Comparison of ENCODE assay signal across 12 mouse cellular contexts in the genomic region with DNA sequence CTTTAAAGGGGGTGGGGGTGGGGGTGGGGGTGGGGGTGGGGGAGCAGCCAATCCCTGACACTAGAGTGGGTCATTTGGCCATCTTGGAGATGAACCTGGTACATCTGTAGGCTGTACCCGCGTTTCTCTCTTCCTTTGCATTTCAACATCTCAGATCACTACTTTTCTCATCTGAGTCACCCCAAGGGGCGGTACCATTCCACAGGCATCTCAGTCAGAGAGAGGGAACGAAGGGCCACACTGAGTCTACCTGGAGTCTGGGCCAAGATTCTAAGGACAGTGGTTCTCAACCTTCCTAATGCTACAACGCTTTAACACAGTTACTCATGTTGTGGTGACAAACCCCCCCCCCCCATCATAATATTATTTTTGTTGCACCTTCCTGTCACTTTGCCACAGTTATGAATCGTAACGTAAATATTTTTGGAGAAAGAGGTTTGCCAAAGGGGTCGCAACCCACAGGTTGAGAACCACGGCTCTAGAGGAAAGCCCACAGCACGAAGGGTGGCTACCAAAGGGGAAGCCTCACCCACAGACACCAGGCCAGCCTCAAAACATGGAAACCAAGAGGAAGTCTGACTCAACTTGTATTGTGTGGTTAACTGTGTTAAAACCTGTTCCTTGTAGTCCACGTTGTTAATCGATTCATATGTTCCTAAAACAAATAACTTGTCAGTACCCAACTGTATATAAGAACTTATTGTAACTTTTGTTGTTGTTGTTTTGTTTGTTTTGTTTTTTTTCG. TPM values are rescaled to one million over a fixed set of nuclear protein-coding genes. Genes with fewer than 3 reads are reported as not detected.
DNase-seq lines count a peak whose midpoint lies in the region; TF ChIP-seq lines count a peak whose summit lies in the region.
"Had no signal": no experiment of that assay in that cellular context is flagged by ENCODE, and none has a peak within 500 bp of the region (broad histone marks: within the 10 kb centered on the region; RNA-seq: fewer than 3 reads in every experiment).

No protein-coding gene starts in this region.

- no peak for TF ChIP-seq CTCF in gastrocnemius, adult 2 months (IDR thresholded peaks at IDR 0.05)

- H3K27me3 ChIP-seq in limb, embryonic 10.5 days (ENCODE audit: low read depth, poor library complexity, severe bottlenecking): no peaks in the 10 kb centered on the region
- H3K27me3 ChIP-seq: hindbrain, embryonic 15.5 days; liver, embryonic 15.5 days had no signal

- no peak overlapping the region for H3K4me3 ChIP-seq in limb, embryonic 10.5 days
- H3K4me3 ChIP-seq in gastrocnemius, adult 2 months: no peak overlapping the region
- H3K4me3 ChIP-seq: hindbrain, embryonic 15.5 days; liver, embryonic 15.5 days had no signal

- peak; percentile 45 for DNase-seq in lung, postnatal 36 days
- DNase-seq in lung, postnatal 14 days: no peak
- peak; percentile 67 for DNase-seq in R1 (ENCODE audit: low read depth, low spot score)
- DNase-seq in limb, embryonic 10.5 days (ENCODE audit: low spot score): no peak
- no peak for DNase-seq in cerebellum, postnatal 36 days
- DNase-seq in gastrocnemius, adult 2 months: no peak
- no peak for DNase-seq in thymus, postnatal 10 days (ENCODE audit: low spot score in 2 of 2)
- DNase-seq: cerebellum, adult 9-10 months; left cerebral cortex, postnatal 4 days had no signal

- H3K36me3 ChIP-seq in limb, embryonic 10.5 days: 0 out of 2 replicates have a peak, but pooled peaks cover 4% of the 10 kb centered on the region
- H3K36me3 ChIP-seq: hindbrain, embryonic 15.5 days; liver, embryonic 15.5 days had no signal

- WGBS in limb, embryonic 10.5 days: 94% methylated on average over 13 of the region's 13 CpGs

- H3K9me3 ChIP-seq in limb, embryonic 10.5 days (replicated peaks): no peaks in the 10 kb centered on the region
- H3K9me3 ChIP-seq: hindbrain, embryonic 15.5 days; liver, embryonic 15.5 days had no signal

- H3K4me1 ChIP-seq in limb, embryonic 10.5 days: peaks cover 67% of the 10 kb centered on the region

- H3K27ac ChIP-seq in limb, embryonic 10.5 days: peak overlapping the region; percentile 26
- H3K27ac ChIP-seq in gastrocnemius, adult 2 months: no peak overlapping the region
- H3K27ac ChIP-seq: hindbrain, embryonic 15.5 days; liver, embryonic 15.5 days had no signal

- intact Hi-C loops in gastrocnemius, adult 2 months (cut with DNase I): no loop called here

RNA-seq across cellular contexts. Expression of a gene that starts 46.9 kb away (rescaled TPM):
- 27.6 and 31.6 TPM in 2 replicates for polyA plus RNA-seq in limb, embryonic 10.5 days (2016; fragmentation: Nextera tagmentation; extraction: Ambion mirVana)
- total RNA-seq in gastrocnemius, adult 2 months (2021): 10 to 100 TPM; 23.7 to 26.6 TPM

RNA-seq across cellular contexts. Expression of a gene that starts 47.7 kb away (rescaled TPM):
- 17.8 and 22.2 TPM in 2 replicates for polyA plus RNA-seq in limb, embryonic 10.5 days (2016; fragmentation: Nextera tagmentation; extraction: Ambion mirVana)
- 10 to 100 TPM in 1 of 2 experiments, 1 to 10 TPM in 1; 9.7 to 10.8 TPM for total RNA-seq in gastrocnemius, adult 2 months (2021)
- total RNA-seq: MEL had no signal

Comparison
In these comparisons a context has a peak if more than half of its experiments do, and no peak if none do; other contexts are left out.
1. DNase-seq: peak in lung, postnatal 36 days (single experiment) and R1 (single experiment); none in lung, postnatal 14 days (single experiment), limb, embryonic 10.5 days (single experiment), cerebellum, postnatal 36 days (0 of 2), gastrocnemius, adult 2 months (single experiment) and thymus, postnatal 10 days (0 of 2).